Mouse (Mus musculus) G1E-ER4 (cell line): ENCODE measurements around the gene Psap. TPM values are rescaled to one million over a fixed set of nuclear protein-coding genes. Genes with fewer than 3 reads are reported as not detected.

Source experiments
- GATA1 ChIP-seq: IDR thresholded peaks from one replicate; pipeline ENCODE4 v1.8.0; 2012; ENCODE audit warnings: low read length, inconsistent platforms
- polyA plus RNA-seq: library from polyadenylated mRNA; stranded (reverse); fragments of >175 nt; gene quantifications from 2 replicates; pipeline ENCODE4 v1.2.3, GENCODE M21; 2012

The Psap gene
- polyA plus RNA-seq, 1 experiment = 21.5 TPM

- TF ChIP-seq GATA1 = no peak
These were observed 4.9 kb downstream of the Psap start for GRCm38 (mm10) chr10:60282116-60283014.

DNA sequence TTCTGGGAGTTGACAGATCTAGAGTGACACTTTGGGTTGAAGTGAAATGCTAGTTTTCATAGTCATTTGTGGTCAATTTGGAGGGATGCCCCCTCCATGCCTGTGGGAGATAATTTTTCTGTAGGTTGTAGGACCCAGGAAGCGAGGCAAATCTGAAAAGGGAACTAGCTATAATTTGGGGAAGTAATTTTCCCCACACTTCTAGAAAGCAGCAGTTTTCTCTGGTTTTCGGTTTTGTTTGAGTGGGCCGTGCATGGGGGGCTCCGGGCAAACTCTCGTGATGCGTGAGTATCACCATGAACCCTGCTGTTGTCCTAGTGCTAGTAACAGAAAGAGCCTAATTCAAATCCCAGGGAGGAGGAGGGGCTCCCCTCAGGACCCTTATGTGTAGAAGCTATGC, 6.8 kb downstream of the Psap start:
- TF ChIP-seq GATA1 = no peak

DNA sequence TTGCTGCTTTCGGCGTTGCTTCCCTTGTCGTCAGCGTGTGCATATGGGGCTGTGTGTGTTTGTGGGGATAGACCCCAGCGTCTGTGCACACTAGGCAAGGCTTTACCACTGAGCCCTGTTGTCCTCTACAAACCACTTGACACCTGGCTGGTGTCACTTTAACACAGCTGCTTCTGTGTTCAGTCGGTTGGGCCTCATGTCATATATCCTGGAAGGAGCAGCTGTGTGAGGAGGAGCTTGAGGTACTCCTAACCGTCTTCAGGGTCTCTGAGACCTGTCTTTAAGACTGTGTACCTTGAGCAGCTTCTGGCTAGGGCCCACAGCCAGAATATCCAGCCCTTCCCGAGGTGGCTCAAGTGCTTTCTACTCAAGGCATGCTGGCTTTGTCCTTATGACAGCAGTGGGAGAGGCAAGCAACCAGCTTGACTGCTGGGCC, 7.3 kb downstream of the Psap start:
- TF ChIP-seq GATA1 = no peak

DNA sequence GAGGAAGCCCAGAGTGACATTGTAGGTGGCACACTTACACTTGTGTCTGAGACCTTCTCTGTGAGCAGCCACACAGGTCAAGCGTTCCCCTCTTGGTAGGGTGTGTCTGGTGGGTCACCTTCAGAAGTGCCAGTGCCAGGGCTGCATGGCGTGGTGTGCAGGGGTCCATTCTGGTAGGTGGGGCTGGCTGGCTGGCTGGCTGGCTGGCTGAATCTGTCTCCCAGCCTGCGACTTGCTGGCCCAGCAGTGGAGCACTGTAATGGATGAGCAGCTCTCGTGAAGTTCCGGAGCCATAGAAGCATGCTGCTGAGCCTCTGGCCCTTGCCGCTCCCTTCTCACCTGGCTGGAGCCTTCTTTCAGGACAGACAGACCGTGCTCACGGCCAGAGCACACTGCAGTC, 7.8 kb downstream of the Psap start:
- no peak for TF ChIP-seq GATA1

GRCm38 (mm10) chr10:60285676-60286372, 8.4 kb downstream of the Psap start:
- TF ChIP-seq GATA1 = no peak

- TF ChIP-seq GATA1 = no peak
These were observed 9.1 kb downstream of the Psap start for GRCm38 (mm10) chr10:60286546-60286945.

- no peak for TF ChIP-seq GATA1
These were observed 9.7 kb downstream of the Psap start for GRCm38 (mm10) chr10:60287161-60287560.

GRCm38 (mm10) chr10:60287726-60288125, 10.3 kb downstream of the Psap start:
- TF ChIP-seq GATA1 = no peak

- TF ChIP-seq GATA1 = no peak
These were observed 11.8 kb downstream of the Psap start for GRCm38 (mm10) chr10:60289216-60289615.

GRCm38 (mm10) chr10:60290026-60290738, 12.8 kb downstream of the Psap start:
- no peak for TF ChIP-seq GATA1

GRCm38 (mm10) chr10:60290739-60291110, 13.3 kb downstream of the Psap start:
- no peak for TF ChIP-seq GATA1

- no peak for TF ChIP-seq GATA1
These were observed 14.8 kb downstream of the Psap start for GRCm38 (mm10) chr10:60292209-60292608.

GRCm38 (mm10) chr10:60294621-60295020, 17.2 kb downstream of the Psap start:
- no peak for TF ChIP-seq GATA1

GRCm38 (mm10) chr10:60295356-60295755, 17.9 kb downstream of the Psap start:
- no peak for TF ChIP-seq GATA1

DNA sequence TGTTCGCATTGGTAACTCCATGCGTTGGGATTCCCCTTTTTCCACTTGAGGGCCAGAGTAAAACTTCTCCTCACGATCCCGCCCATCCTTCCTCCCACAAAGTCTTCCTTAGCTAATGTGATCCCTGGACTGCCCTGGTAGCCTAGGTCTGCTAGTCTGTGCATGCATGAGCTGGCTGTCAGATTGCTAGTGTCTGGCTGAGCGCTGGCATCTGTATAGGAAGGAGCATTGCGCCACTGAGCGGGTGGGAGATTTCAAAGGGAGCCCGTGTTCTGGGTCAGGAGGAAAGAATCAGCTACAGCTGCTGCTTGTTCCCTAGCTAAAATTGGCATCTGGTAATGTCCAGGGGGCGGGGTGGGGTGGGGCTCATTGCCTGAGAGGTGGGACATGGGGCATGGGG, 18.6 kb downstream of the Psap start:
- TF ChIP-seq GATA1 = no peak

- no peak for TF ChIP-seq GATA1
These were observed 22.2 kb downstream of the Psap start for GRCm38 (mm10) chr10:60299636-60300035.
